Mouse (Mus musculus) left cerebral cortex, adult 18-20 months (tissue): ENCODE measurements at regions not wholly inside any gene's neighbourhood (a gene's known extent, or its start where the extent isn't known, plus 50 kb on each side); places are given as distances from the start of the nearest gene placed in this dataset.
A peak's percentile ranks its signal among the peaks of the same experiment; 100 is the strongest.

ENCODE experiments used
- DNase-seq, 2 experiments: peaks; one replicate each; pipeline ENCODE4 v3.0.0; 2021 to 2022; ENCODE audit warnings: low spot score in 2 of 2, mixed read lengths in 1 of 2

DNA sequence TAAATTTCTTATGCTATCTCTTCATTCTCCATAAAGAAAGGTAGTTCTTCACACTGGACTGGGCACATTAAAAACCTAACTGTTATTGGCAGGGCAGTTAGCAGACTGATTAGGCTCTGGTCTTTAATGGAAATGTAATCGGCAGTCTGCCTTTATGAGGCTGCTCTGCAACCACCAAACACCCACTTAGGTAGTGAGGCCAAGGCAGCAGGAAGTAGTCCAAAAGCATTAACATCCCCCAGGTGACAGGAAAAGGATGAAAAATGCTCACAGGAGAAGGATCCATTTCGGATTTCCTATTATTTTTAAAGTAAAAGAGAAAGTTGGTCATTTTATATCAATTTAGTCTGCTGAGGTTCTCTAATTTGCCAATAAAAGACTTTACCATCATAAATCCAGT is 528.9 kb upstream of the Dppa4 start:
- DNase-seq = no peak

DNA sequence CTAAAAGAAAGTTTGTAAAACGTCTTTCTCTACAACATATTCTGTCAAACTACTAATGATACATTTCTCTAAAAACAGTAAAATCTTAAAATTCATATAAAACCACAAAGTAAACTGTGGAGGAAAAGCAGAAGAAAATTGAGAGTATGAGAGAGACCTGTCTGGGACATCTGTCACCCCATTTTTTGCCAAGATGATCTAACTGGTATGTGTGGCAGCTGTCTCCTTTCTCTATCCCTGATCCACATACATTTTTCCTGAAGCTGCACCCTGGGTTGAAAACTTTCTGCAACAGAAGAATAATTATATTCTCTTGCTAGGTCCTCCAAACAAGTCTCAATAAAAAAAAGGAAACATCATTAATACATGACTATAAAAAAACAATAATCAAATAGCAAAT is 525.2 kb upstream of the Dppa4 start:
- no peak for DNase-seq

- DNase-seq = peak; percentile 34 to 59
Measured at GRCm38 (mm10) chr16:47765742-47766141, 517.8 kb upstream of the Dppa4 start.

DNA sequence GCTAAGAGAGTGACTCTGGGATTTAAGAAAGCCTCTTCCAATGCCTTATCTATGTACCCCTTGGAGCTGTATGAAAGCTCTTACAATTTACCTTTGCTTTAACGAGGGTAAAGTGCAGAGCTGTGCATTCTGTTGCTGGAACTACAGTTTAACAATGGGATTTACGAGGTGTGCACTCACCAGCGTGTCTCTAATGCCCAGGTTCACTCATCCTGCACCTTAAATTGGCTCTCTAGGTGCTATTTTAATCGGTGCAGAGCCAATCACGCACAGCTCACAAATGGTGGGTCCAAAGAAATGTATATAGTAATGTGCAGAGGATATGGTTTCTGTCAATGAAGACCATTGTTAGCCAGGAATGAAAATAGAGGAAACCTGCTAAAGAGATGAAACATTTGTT is 495.0 kb upstream of the Dppa4 start:
- DNase-seq = no peak

DNA sequence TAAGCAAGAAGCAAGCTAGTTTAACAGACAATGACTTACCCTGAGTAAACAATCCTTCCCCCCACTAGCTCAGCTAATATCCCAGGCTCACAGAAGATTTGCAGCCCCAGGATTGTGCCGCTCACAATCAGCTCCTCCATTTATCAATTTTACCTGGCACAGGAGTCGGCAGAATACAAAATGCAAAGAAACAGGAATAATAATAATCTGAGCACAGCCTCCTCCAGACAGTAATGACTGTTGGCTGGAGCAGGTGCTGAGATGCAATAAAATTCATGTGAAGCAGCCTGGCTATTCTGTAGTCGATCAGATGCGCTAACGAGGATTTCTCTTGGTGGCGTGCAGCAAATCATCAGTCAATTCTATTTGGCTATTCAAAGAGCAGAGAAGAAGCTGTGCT is 492.9 kb upstream of the Dppa4 start:
- no peak for DNase-seq

- peak in 1 of 2 experiments; percentile 16 for DNase-seq
Measured at GRCm38 (mm10) chr16:47791456-47791855, 492.1 kb upstream of the Dppa4 start.

DNA sequence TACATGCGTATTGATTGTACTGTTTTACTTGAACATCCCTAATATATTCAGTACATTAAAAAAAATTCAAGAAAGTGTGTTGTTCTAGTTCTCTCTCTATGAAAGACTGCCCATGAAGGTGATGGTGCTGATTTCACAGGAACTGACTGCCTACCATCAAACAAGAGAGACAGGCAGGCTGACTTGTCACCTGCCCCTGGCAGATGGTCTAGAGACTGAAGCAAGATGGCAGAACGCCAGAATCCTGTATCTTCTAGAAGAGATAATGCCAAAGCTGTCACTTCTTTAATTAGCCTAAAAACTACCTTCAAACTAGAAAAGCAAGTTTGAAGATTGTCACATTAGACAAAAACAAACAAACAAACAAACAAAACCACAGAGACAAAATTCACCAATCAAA is 484.7 kb upstream of the Dppa4 start:
- DNase-seq = no peak

DNA sequence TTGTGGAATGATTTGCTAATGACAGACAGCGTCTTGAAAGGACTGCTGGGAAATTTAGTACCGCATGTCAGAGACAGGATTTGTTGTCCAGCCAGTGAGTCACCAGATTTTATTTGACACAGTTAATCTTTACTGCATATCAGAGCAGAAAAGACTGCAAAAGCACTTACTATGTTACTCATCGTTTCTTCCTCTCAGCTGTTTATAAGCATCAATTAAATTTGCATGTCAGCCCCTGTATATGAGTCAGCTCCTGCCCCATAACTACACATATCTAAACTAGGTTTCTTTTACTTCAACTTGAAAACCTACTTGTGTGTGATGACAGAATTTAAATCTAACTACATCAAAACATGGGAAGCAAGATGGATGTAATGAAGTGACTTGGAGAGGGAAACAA is 440.4 kb upstream of the Dppa4 start:
- DNase-seq = no peak

DNA sequence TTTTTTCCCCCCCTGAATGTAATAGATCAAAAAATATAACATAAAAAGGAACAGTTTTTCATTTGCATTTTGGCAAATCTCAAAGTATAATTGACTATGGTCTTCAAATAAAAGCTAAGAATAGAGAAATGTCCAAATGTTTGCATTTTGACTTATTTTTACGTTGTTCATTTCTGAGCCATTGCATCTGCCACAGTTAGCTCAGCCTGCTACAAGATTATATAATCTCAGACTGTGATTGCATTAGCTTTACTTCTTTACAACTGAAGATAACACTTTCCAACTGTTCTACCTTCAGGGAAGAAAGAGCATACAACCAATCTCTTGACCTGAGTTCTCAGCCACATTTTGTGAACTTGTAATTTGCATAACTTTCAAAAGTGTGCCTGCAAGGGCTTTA is 431.9 kb upstream of the Dppa4 start:
- no peak for DNase-seq

DNA sequence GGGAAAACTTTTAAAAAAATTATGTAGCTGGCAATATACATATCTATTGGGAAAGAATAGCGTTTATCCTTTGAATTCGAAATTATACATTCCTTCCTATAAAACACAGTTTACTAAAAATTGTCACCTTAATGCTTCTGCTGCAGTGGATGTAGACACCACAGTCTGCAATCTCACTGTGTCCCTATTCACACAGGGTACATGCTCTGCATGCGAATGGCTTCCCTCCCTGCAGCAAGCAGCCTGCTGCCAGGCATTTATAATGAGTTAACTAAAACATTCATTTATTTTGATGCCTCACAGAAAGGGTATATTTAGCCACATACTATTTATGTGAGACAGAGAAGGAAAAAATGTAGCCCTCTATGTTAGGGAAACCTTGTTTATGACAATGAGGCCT is 423.7 kb upstream of the Dppa4 start:
- no peak for DNase-seq

DNA sequence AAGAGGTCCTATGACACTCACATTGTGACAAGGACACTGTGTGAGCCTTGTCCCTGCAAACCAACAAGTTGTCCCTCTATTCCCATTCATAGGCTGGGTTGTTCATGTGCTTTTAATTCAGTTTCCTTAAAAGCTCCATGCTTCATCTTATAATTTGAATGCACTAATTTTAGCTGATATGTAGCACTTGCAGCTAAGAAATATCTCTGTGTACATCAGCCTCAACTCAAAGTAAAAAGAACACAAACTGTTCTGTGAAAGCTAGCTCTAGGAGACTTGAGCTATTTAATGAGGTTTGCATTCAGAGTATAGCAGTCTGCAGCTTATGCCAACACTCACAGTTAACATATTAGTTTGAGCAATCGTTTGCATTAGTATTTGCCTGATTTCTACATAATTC is 408.3 kb upstream of the Dppa4 start:
- DNase-seq = no peak

DNA sequence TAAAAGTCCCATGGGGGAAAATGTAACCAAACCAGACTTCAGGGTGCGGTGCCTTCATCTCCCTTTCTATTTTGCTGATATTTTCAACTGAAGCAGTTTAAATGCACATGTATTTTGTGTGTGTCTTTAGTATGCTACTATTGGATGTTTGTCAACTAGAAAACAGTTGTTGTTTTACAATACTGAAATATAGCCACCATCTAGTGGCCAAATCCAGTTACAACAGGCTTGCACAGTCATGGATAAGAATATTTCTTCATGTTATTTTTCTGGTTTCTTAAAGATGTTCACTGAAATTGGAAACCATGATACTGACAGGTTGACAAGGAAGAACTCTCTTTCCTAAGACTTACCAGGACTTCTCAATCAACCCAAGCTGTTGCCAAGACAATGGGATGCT is 400.1 kb upstream of the Dppa4 start:
- peak in 1 of 2 experiments; percentile 14 for DNase-seq

GRCm38 (mm10) chr16:47887019-47887418 is 396.5 kb upstream of the Dppa4 start:
- DNase-seq = peak in 1 of 2 experiments; percentile 22

DNA sequence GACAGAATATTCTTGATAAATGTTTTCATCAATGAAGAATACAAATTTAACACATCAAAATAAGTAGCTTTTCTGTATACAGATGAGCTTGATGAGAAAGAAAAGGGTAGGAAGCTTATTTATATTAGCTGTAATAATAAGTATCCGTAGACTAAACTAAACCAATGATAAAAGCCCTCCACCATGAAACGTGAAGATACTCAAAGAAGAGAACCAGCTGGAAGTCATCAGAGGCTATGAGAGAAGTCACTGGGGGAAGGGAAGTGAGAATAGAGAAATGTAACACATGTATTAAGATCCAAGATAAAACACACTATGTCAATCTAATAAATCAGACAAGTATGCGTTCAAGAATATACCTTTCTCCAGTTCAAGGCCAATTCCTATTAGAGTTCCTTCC is 382.7 kb upstream of the Dppa4 start:
- no peak for DNase-seq

DNA sequence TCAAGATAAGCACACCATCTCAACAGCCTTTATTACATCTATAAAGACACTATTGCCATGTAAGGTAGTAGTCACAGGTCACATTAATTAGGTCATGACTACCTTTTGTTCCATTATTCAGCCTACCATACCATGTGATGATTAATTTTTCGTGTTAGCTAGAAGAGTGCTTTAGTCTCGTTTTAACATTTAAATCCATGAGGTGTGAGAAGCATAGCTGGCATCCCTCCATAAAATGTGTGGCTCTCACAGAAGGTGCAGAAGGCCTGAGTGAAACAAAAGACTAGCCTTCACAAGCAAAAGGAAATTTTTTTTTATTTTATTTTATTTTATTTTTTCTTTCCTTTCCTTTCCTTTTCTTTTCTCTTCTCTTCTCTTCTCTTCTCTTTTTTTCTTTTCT is 345.5 kb upstream of the Dppa4 start:
- no peak for DNase-seq
